Mouse (Mus musculus): ENCODE measurements around the gene A330070K13Rik. TPM values are rescaled to one million over a fixed set of nuclear protein-coding genes. Genes with fewer than 3 reads are reported as not detected.

Gene A330070K13Rik
- total RNA-seq (2017) = not detected in 2 replicates

GRCm38 (mm10) chr5:130384222-130384912 lies at the start of gene A330070K13Rik:
TSS of gene A330070K13Rik (minus strand) at chr5:130384631.
- no peak for ATAC-seq (replicated peaks; ENCODE audit: low read depth, poor library complexity, severe bottlenecking)

DNA sequence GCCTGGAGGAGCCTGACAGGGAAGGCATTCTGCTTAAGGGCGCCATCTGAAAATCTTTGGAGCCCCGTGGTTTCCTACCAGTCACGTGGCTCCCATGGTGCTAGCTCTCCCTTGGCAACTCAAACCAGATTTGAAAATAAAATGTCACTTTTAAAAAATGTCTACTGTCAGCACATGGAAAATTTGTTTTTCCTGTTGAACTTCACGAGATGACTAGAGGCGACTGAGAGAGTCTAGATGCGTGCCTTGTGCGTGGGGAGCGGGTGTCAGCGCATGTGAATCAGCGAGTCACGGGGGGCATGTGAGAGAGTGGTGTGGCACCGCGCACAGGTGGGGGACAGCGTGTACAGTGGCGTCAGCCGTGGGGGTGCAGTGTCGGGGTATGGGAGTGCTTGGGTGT lies 27.1 kb upstream of the A330070K13Rik start:
- no peak for ATAC-seq (replicated peaks; ENCODE audit: low read depth, poor library complexity, severe bottlenecking)

DNA sequence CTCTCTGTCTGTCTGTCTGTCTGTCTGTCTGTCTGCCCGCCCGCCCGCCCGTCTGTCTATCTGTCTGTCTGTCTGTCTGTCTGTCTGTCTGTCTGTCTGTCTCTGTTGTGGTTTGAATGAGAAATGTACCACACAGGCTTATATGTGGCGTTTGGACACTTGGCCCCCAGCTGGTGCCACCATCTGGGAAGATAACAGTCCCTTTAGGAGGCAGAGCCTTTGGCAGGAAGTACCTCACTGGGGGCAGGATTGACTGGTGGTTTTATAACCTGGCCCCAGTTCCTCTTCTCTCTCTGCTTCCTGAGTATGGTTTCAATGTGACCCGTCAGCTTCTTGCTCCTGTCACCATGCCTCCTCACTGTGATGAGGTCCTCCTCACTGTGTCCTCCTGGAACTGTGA lies 25.3 kb upstream of the A330070K13Rik start:
- no peak for ATAC-seq (replicated peaks; ENCODE audit: low read depth, poor library complexity, severe bottlenecking)

DNA sequence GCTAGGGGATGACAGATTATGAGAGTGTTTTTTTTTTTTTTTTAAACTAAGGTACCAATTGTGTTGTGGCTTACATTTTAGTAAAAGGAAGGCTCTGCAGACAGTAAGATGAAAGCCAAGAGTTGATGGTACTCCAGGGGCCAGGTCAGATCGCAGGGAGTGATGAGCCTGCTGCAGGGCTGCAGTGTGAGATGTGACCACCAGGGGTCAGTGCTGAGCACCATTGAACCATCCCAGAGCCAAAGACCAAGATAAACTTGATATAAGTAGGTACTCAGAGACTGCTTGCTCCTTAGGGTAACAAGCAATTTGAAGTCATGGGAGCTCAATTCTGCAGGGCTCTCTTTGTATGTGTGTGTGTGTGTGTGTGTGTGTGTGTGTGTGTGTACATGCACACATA lies 20.8 kb upstream of the A330070K13Rik start:
- peak; percentile 87 for ATAC-seq (replicated peaks; ENCODE audit: low read depth, poor library complexity, severe bottlenecking)

- no peak for ATAC-seq (replicated peaks; ENCODE audit: low read depth, poor library complexity, severe bottlenecking)
Measured at GRCm38 (mm10) chr5:130400136-130400917, 15.9 kb upstream of the A330070K13Rik start.

- ATAC-seq (replicated peaks; ENCODE audit: low read depth, poor library complexity, severe bottlenecking) = no peak
Measured at GRCm38 (mm10) chr5:130395142-130395541, 10.7 kb upstream of the A330070K13Rik start.

DNA sequence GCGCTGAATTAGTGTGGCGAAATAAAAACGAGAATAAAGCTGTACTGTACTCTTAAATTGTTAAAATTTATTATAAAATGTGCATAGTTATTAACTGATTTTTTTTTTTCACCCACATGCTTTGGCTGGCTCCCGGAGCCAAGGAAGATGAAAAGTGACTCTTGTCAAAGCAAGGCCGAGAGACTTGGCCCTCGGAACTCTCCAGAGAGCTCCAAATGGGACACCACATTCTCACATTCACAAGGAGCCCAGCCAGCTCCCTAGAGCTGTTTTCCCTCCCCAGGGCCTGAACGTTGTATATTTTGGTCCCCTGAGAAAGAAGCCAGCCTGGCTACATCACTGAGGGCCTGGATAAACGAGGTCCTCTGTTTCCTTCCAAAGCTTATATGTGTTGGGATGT lies 10.0 kb upstream of the A330070K13Rik start:
- no peak for ATAC-seq (replicated peaks; ENCODE audit: low read depth, poor library complexity, severe bottlenecking)

- ATAC-seq (replicated peaks; ENCODE audit: low read depth, poor library complexity, severe bottlenecking) = no peak
Measured at GRCm38 (mm10) chr5:130393618-130394355, 9.4 kb upstream of the A330070K13Rik start.

GRCm38 (mm10) chr5:130386418-130386817 lies 2.0 kb upstream of the A330070K13Rik start:
- no peak for ATAC-seq (replicated peaks; ENCODE audit: low read depth, poor library complexity, severe bottlenecking)

- no peak for ATAC-seq (replicated peaks; ENCODE audit: low read depth, poor library complexity, severe bottlenecking)
Measured at GRCm38 (mm10) chr5:130375411-130375810, 9.0 kb downstream of the A330070K13Rik start.

DNA sequence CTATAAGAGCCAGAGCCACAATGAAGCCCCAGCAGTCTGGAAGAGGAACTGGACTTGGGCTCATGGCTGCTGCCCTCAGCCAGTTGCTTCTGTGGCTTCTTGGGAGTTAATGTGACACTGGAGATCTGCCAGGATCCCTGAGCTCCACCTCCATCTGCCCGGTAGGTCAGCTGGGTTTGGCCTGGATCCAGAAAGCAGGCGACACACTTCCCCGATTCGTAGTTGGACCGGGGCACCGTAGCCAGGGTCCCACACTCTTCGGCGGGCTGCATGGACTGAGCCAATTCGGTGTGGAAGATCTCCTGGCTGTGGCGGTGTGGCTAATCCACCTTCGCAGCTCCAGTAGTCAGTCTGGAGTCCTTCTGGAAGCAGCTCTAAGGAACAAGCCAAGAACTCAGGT lies 15.2 kb downstream of the A330070K13Rik start, which contains the start of gene Caln1:
TSS of gene Caln1 (plus strand) at position 219 of the 400 bp plus-strand sequence.
- no peak for ATAC-seq (replicated peaks; ENCODE audit: low read depth, poor library complexity, severe bottlenecking)

GRCm38 (mm10) chr5:130368236-130368635 lies 16.2 kb downstream of the A330070K13Rik start:
- no peak for ATAC-seq (replicated peaks; ENCODE audit: low read depth, poor library complexity, severe bottlenecking)

DNA sequence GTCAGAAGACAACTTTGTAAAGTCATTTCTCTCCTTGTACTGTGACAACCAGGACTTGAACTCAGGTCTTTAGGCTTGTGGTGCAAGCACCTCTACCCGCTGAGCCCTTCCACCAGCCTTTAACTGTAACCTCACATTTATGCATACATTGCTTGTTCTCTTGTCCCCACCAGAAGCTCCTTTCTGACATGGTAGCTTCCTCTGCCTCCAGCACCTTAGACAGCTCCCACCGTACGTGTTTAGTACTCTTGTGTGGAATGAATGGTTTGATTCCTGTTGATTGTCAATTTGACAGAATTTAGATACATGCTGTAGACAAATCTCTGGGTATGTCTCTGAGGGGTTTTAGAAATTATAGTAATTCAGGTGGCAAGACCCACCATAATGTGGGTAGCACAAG lies 20.7 kb downstream of the A330070K13Rik start:
- no peak for ATAC-seq (replicated peaks; ENCODE audit: low read depth, poor library complexity, severe bottlenecking)

GRCm38 (mm10) chr5:130363111-130363510 lies 21.3 kb downstream of the A330070K13Rik start:
- no peak for ATAC-seq (replicated peaks; ENCODE audit: low read depth, poor library complexity, severe bottlenecking)

GRCm38 (mm10) chr5:130355223-130355622 lies 29.2 kb downstream of the A330070K13Rik start:
- no peak for ATAC-seq (replicated peaks; ENCODE audit: low read depth, poor library complexity, severe bottlenecking)

DNA sequence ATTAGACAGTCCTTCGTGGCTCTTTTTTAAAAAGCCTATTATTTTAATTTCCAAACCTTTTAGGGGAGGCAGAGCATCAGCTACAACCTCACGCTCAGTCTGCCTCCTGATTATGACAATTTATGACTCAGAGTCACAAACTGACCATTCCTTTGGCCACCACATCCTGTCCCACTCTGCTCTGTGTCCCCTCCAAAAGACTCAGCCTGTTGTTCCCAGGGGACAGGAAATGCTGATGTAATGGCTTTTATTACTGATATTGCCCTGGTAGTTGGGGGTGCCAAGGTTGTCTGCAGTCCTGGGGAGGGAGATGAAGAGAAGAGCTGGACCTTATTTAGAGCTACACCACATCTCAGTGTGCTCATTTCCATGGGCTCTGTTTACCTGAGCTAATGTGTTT lies 38.6 kb downstream of the A330070K13Rik start:
- ATAC-seq (replicated peaks; ENCODE audit: low read depth, poor library complexity, severe bottlenecking) = no peak

DNA sequence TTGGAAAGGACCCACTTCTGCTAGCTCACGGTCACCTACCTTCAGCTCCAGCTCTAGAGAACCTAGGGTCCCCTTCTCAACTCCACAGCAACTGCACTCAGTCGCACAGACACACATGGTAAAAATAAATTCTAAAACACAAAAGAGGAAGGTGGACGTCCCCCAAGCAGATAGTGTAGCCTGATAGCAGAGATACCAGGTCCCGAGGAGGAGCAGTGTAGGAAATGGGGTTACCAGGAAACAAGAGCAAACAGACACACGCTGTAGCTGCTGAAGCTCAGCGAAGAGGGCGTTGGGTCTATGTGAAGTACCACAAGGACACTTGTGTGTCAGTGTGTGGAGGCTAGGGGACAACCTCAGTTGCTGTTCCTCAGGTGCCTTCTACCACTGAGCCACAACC lies 39.4 kb downstream of the A330070K13Rik start:
- no peak for ATAC-seq (replicated peaks; ENCODE audit: low read depth, poor library complexity, severe bottlenecking)

- no peak for ATAC-seq (replicated peaks; ENCODE audit: low read depth, poor library complexity, severe bottlenecking)
Measured at GRCm38 (mm10) chr5:130340656-130341055, 43.8 kb downstream of the A330070K13Rik start.

- ATAC-seq (replicated peaks; ENCODE audit: low read depth, poor library complexity, severe bottlenecking) = no peak
Measured at GRCm38 (mm10) chr5:130335462-130335861, 49.0 kb downstream of the A330070K13Rik start.

GRCm38 (mm10) chr5:130333971-130334370 lies 50.5 kb downstream of the A330070K13Rik start:
- ATAC-seq (replicated peaks; ENCODE audit: low read depth, poor library complexity, severe bottlenecking) = no peak

GRCm38 (mm10) chr5:130333566-130333965 lies 50.9 kb downstream of the A330070K13Rik start:
- ATAC-seq (replicated peaks; ENCODE audit: low read depth, poor library complexity, severe bottlenecking) = no peak

All from common myeloid progenitor, adult 5-6 weeks (primary cell).